Mouse (Mus musculus) common myeloid progenitor, adult 5-6 weeks (primary cell): ENCODE results near the gene Bcdin3d. TPM values are rescaled to one million over a fixed set of nuclear protein-coding genes. Genes with fewer than 3 reads are reported as not detected.

Experiments used
- total RNA-seq: library from RNA; stranded (forward); fragments of 200-1000, 187-1606 nt; gene quantifications from 2 replicates; pipeline ENCODE4 v1.2.3, GENCODE M21; 2017

The Bcdin3d gene
- total RNA-seq, 1 experiment from 2014 or later, result 4.9 TPM

Other genes starting within 250 kb of the Bcdin3d start
- gene Kcnh3, start 249.9 kb downstream of the Bcdin3d start, total RNA-seq, result 0.05 TPM in 1 of 2 replicates, not detected in the other
- gene Mcrs1, start 222.8 kb downstream of the Bcdin3d start, total RNA-seq, result 57.8 and 61.0 TPM in 2 replicates
- 4.3 and 13.7 TPM in 2 replicates for gene Prpf40b, start 179.6 kb downstream of the Bcdin3d start, total RNA-seq
- not detected in 2 replicates for gene Fam186b, start 178.8 kb downstream of the Bcdin3d start, total RNA-seq
- gene Fmnl3, start 104.2 kb downstream of the Bcdin3d start, total RNA-seq, result 9.2 and 9.6 TPM in 2 replicates
- 92.2 and 125 TPM in 2 replicates for gene Tmbim6, start 81.8 kb downstream of the Bcdin3d start, total RNA-seq
- gene Nckap5l, start 17.0 kb downstream of the Bcdin3d start, total RNA-seq, result 0.78 and 6.7 TPM in 2 replicates
- not detected in 2 replicates for gene Faim2, start 53.4 kb upstream of the Bcdin3d start, total RNA-seq
- not detected in 2 replicates for gene Aqp2, start 104.3 kb upstream of the Bcdin3d start, total RNA-seq
- gene Aqp5, start 116.1 kb upstream of the Bcdin3d start, total RNA-seq, result not detected in 2 replicates
- gene Aqp6, start 126.7 kb upstream of the Bcdin3d start, total RNA-seq, result not detected in 2 replicates
- gene Racgap1, start 176.9 kb upstream of the Bcdin3d start, total RNA-seq, result 60.6 and 78.1 TPM in 2 replicates
- not detected in 2 replicates for gene Asic1, start 195.6 kb upstream of the Bcdin3d start, total RNA-seq
- 27.9 and 34.0 TPM in 2 replicates for gene Smarcd1, start 227.4 kb upstream of the Bcdin3d start, total RNA-seq
- gene Gm17349, start 230.8 kb upstream of the Bcdin3d start, total RNA-seq, result not detected in 2 replicates
- 0.46 and 0.82 TPM in 2 replicates for gene Gpd1, start 242.8 kb upstream of the Bcdin3d start, total RNA-seq